Mouse (Mus musculus): ENCODE measurements at regions not wholly inside any gene's neighbourhood (a gene's known extent, or its start where the extent isn't known, plus 50 kb on each side); places are given as distances from the start of the nearest gene placed in this dataset.

GRCm38 (mm10) chr3:117486351-117486750 is 88.3 kb upstream of the Plppr5 start:
- TF ChIP-seq CTCF (IDR thresholded peaks at IDR 0.05; ENCODE audit: borderline replicate concordance, insufficient read depth, low read length) (no peak), POLR2A (IDR thresholded peaks at IDR 0.05; ENCODE audit: low read depth, low read length) (no peak)

Data from embryonic fibroblast, embryonic 13.5 days (primary cell).